Mouse (Mus musculus) naive thymus-derived CD4-positive, alpha-beta T cell, adult 2 months (primary cell): ENCODE results near the gene Art5.

ENCODE experiments used
- DNase-seq: peaks from one replicate; pipeline ENCODE4 v3.0.0-alpha.2; 2011; ENCODE audit warnings: low read depth

Art5 gene

GRCm38 (mm10) chr7:102081784-102082183, 27.5 kb downstream of the Art5 start:
- DNase-seq, result no peak

DNA sequence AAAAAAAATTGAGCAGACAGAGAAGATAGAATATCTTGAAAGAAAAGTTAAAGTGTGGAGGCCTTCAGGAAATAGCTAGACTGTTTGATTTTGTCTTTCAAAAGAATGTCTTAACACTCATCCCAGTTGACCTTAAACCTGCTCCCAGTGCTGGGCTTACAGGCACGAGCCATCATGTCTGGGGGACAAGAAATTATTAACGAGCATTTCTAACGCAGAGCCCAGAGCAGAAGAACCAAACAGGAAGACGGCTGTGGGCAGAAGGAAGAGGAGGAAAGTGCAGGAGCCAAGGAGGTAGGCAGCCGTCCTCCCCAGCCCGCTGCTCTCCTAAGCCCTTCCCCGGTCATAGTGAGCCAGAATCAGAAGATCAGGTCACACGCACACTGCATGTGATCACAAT, 29.0 kb downstream of the Art5 start:
- DNase-seq, result no peak

DNA sequence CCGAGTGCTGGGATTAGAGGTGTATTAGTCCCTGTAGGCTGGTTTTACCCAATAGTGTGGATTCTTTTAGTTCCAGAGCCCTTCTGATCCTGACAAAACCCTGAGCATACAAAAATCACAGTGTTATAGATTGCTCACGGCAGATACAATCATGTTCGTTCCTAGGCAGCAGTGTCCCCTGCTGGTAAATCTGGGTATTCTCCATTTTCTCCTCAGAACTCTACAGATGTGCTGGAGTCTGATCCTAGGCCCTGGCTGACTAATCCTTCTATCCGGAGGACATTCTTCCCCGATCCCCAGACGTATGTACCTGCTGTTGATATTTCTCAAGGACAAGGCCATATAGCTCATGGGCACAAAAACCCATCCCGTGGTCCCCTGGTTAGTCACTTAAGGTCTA, 30.8 kb downstream of the Art5 start:
- peak; percentile 62 for DNase-seq

DNA sequence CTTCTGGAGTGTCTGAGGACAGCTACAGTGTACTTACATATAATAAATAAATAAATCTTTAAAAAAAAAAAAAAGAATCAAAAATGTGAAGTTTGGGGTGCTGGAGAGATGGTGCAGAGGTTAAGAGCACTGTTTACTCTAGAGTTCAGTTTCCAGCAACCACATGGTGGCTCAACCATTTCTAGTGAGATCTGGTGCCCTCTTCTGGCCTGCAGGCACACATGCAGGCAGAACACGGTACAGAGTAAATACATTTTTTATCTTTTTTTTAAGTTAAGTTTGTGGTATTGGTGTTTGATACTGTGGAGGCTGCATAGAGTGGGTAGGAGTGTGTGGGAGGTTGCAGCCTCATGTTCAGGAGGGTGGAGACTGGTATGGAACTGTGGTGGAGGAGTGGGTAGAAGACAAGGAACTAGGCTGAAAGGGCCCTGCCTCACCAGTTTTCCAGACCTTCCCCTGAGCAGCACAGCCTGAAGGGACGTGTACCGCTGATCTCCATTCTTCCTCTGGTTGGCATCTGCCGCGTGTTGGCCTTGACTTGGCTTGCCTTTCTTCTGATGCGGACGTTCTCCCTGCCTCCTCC, 32.5 kb downstream of the Art5 start:
- DNase-seq, result peak; percentile 71

- no peak for DNase-seq
Measured at GRCm38 (mm10) chr7:102066363-102066762, 42.9 kb downstream of the Art5 start.

- peak; percentile 92 for DNase-seq
Measured at GRCm38 (mm10) chr7:102065046-102065891, 44.0 kb downstream of the Art5 start, which contains the start of the genes Rnf121, Xndc1 and Xntrpc. Gene Rnf121 (minus strand): TSS chr7:102065469. Gene Xndc1 (plus strand): TSS chr7:102065511. Gene Xntrpc (plus strand): TSS chr7:102065713.

- no peak for DNase-seq
Measured at GRCm38 (mm10) chr7:102064655-102065045, 44.6 kb downstream of the Art5 start.

DNA sequence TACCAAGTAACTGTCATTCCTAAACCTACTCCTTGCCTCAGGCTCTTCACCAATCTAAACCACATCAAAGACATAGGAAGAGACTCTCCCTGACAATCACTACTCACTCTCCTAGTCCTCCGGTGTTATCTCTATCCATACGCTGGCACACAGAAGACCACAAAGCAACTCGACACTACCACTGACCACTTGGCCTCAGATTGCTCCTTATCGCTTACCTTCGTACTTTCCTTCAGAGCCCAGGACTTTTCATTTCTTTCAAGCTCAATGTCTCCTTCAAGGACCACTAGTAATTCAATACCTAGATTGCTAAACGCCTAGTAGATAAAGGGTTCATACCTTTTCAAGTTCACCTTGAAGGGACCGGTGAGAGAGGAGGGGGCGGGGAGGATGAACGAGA, 45.4 kb downstream of the Art5 start:
- no peak for DNase-seq

GRCm38 (mm10) chr7:102062203-102062602, 47.1 kb downstream of the Art5 start:
- no peak for DNase-seq

DNA sequence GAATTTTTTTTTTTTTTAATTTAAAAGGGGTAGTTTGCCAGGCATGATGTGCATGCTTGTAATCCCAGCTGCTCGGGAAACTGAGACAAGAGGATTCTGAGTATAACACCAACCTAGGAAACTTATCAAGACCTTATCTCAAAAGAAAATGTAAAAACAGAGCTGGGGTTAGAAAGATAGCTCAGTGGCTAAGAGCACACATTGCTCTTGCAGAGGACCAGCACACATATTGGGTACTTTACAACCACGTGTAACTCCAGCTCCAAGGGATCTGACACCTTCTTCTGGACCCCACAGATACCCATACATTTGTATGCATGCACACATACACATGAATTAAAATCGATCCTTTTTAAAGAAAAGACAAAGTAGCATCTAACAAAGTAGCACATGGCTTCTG, 47.9 kb downstream of the Art5 start:
- no peak for DNase-seq

DNA sequence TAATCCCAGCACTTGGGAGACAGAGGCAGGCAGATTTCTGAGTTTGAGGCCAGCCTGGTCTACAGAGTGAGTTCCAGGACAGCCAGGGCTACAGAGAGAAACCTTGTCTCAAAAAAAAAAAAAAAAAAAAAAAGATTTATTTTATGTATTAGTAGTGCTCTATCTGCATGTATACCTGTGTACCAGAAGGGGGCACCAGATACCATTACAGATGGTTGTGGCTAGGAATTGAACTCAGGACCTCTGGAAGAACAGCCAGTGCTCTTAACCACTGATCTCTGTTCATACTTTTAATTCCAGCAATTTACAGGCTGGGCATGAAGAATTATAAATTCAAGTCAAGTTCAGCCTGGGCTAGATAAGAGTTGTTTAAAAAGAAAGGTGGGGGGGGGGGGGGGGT, 60.8 kb downstream of the Art5 start:
- DNase-seq, result peak; percentile 55
